Mouse (Mus musculus) heart, postnatal 25 days (tissue): ENCODE results near the gene Plet1. TPM values are rescaled to one million over a fixed set of nuclear protein-coding genes. Genes with fewer than 3 reads are reported as not detected.

Source experiments
- DNase-seq: peaks from one replicate; pipeline ENCODE4 v3.0.0; 2022; ENCODE audit warnings: low spot score
- intact Hi-C: fragments of 180-260 bp; cut with DNase I; formaldehyde crosslinking; loops from one replicate; pipeline ENCODE4 v1.15.1; 2025
- total RNA-seq, 2 experiments: library from RNA; stranded (reverse); gene quantifications; 2 replicates each; pipeline ENCODE4 v1.2.3; 2021

Gene Plet1
- total RNA-seq, 2 experiments from 2014 or later: 1.6 to 2.2 TPM

DNA sequence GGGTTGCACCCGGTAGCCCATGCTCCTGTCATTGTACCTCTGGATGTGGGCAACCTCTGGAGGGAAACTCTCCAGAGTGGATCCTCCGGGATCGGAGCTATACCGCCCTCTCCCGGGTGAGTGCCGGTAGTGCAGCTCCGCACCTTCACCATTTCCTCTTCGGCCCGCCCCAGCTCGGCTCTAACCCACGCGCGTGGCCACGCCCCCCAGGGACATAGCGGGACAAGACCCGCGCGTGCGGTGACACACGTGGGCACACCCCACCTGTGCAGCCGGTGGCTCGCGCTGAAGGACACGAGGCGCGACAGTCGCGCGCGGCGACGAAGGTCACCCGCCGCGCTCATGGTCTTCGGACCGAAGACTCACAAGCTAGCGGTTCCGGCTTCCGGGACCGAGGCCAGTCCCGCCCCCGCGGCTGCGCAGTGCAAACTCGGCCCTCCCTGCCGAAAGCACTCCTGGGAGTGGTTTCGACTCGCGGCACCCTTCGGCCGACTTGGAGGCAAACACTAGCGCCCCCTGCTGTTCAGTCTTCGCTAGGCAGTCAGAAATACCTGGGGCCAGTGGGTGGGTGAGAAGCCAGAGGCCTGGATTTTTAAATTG lies 34.1 kb downstream of the Plet1 start, which contains the start of gene Pts:
Pts (minus strand) TSS at position 432 of the 600 bp plus-strand sequence.
- DNase-seq: peak; percentile 93
- intact Hi-C loops: loop anchor here (1.0 to 5.0 kb wide), 4 partner anchors 65 to 1031 kb away; no protein-coding TSS in a partner anchor

DNA sequence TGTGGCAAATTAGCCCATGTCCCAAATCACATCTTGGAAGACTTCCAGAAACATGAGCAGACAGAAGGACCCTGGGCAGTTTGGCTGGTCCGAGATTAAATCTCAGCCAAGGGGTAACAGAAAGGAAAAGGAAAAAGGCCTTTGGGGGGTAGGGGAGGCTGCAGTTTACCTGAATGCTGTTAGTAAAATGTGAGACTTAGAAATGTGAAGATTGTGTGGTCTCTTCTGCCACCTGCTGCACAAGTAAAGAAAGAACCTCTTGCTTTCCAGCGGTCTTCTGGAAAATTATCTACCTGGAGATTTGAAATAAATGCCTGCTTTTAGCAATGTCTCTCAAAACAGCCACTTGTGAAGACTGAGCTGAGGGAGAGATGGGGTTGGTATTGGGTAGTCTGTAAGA lies 36.6 kb downstream of the Plet1 start:
- intact Hi-C loops: loop anchor here (10.0 kb wide), 1 partner anchor 196 kb away; no protein-coding TSS in a partner anchor

DNA sequence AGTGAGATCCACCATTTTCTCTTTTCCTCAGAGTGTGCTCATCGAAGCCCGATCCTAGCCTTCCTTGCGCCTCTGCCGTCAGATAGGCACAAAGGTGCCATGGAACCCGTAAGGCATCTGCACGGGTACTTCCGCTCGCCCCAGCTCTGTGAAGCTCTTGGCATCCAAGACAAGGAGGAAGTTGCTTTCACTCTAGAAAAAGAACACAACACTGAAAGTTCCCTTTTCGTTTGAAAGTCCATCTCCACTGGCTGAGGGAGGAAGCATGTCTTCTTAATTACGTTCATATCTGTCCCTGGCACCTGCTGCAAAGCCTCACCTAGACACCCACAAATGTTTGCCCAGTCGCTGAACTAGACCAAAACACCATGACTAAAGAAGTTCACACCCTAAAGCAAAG lies 39.0 kb downstream of the Plet1 start:
- no peak for DNase-seq
- intact Hi-C loops: loop anchor here (10.0 kb wide), 1 partner anchor 199 kb away; no protein-coding TSS in a partner anchor

More for the DNA sequence above, 36.6 kb downstream of the Plet1 start:
- no peak for DNase-seq

DNA sequence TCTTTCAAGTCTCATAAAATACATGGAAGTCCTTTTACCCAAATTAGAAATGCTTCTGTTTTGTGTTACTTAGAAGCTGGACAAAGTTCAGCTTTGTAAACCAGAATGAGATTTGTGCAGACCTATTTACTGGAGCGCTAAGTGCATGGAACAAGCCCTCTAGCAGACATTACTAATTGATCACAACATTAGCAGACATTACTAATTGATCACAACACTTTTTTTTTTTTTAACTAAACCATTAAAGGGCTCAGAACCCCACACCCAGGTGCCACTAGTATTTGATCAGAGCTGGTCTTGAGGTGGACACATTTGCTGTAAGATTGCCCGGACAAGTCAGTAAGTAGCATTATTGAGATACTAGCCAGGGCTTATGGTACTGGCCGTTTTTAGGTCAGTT lies 39.5 kb downstream of the Plet1 start:
- DNase-seq: no peak
- intact Hi-C loops: loop anchor here (10.0 kb wide), 1 partner anchor 199 kb away; no protein-coding TSS in a partner anchor

DNA sequence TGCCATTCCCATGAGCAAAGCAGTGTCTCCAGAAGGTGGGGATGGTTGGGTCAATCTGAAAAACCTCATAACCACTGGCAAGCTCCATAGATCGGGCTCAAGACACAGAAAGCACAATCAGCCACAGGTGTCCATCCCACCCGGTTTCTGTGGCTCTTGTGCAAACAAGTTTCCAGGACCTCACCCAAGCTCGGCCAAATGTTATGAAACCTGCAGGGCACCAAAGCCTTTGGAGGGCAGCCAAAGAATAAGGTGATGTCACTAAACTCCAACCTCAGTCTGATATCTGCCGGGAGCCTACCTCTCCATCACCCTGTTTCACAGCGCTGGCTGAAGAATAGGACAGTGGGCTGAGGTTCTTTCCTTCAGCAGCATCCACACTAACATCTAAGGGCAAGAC lies 41.6 kb downstream of the Plet1 start:
- intact Hi-C loops: loop anchor here (10.0 kb wide), 1 partner anchor 201 kb away; no protein-coding TSS in a partner anchor
- no peak for DNase-seq

DNA sequence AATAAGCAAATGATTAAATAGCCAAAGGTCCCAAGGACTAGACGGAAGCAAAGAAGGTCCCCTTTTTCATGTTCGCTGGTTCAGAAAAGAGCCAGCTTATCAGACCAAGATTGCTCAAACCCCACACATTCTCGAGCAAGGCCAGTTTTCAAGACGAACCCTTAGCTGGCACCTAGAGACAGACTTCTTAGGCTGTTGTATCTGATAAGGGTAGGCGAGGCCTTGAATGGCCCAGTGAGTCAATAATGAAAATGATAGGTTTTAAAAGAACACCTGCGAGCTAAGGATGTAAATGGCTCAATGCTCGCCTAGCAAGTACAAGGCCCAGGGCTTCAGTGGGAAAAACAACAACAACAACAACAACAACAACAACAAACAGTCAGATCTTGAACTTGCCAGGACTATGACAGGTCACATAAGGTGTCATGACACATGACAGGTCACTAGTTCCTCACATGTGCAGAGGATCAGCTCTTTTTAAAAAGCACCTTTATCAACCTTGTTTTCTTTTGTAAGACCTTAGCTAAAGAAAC lies 42.3 kb downstream of the Plet1 start:
- DNase-seq: no peak
- intact Hi-C loops: loop anchor here (10.0 kb wide), 1 partner anchor 202 kb away; no protein-coding TSS in a partner anchor

DNA sequence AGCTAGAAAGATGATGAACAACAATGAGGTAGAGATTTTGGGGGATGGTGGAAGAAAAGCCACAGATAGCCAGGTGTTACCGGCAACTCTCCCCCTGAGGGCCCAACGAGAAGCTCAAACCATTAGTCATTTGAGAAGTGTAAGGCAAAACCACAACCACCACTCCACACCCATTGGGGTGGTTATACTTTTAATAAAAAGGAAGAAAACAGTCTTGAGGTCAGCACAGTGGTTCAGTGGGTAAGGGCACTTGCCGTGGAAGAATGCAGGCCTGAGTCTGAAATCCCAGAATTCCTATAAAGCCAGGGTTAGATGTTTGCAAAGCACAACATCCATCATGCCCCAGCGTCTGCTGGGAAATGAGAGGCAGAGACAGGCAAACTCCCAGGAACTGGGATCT lies 43.0 kb downstream of the Plet1 start:
- DNase-seq: no peak
- intact Hi-C loops: loop anchor here (10.0 kb wide), 1 partner anchor 202 kb away; no protein-coding TSS in a partner anchor

DNA sequence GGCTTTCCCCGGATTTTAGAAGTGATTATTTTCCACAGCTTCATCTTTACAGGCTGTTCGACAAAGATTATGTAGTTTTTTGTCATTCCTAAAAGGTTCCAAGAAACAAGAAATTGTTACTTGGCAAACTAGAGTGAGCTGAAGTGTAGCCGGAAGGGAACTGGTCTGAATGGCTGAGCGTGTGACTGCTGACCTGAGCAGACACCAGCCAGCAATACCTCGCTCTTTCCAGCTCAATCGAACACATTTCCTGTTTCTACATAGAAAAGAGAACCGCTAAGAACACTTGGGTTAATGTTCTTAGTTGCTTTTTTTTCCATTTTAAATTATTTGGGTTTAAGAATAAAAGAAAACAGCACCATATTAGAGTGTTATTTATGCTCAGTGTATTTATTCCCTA lies 45.8 kb downstream of the Plet1 start:
- no peak for DNase-seq
- intact Hi-C loops: no loop called here

DNA sequence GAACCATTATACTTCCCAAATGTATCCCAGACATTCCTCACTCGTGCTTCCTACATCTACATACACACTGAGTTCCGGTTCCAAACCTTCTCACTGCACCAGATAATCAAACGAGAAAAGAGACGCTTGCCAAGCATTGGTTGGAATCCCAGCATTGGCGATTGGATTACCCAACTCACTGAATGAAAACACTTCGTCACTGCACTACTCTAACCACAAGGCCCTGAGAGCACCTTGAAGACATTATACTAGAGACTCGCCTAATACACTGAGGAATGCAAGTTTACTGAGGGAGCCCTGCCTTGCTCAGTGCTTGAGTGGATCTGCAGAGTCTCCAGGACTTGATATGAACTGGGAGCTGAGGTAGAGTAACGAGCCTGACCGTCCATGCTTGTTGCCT lies 48.1 kb downstream of the Plet1 start:
- intact Hi-C loops: no loop called here
- DNase-seq: no peak

DNA sequence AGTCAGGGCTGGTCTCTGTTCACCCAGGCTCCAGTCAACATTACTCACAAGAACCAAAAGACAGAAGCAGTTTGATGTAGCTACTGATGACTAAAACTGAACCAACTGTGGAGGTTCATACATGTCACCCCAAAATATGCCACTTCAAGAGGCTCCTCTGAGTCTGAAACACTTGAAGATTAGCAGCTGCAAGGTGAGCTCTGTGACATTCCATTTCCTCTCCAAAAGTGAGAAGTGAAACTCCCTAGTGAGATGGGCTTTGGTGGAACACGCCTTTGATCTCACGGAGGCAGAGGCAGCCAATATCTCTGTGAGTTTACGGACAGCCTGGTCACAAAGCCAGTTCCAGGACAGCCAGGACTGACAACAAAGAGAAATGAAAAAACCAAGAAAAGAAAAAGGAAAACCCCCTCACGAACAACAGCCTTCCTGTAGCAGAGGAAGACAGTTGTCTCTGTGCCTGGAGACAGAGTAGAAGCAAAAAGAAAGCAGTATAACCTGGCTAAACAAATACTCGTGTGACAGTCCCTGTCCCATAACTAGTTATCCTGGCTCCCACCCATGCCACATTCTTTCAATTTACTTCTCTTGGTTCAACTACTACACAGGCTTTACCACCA lies 53.6 kb downstream of the Plet1 start:
- intact Hi-C loops: no loop called here
- DNase-seq: no peak

DNA sequence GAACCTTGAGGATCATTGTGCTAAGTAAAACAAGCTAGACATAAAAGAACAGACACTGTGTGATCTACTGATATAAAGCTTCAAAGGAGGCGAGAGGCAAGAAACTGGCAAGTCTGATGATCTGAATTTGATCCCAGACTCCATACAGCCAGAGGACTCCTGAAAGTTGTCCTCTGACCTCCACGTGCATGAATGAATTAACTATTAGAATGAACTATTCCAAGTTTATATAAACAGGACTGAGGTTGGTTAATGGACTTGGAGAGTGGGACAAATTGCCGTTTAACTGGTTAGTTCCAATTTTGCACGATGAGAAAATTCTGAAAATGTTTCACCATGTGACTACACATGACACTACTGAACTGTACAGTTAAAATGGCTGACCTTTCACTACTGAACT lies 54.6 kb downstream of the Plet1 start:
- intact Hi-C loops: no loop called here
- no peak for DNase-seq

DNA sequence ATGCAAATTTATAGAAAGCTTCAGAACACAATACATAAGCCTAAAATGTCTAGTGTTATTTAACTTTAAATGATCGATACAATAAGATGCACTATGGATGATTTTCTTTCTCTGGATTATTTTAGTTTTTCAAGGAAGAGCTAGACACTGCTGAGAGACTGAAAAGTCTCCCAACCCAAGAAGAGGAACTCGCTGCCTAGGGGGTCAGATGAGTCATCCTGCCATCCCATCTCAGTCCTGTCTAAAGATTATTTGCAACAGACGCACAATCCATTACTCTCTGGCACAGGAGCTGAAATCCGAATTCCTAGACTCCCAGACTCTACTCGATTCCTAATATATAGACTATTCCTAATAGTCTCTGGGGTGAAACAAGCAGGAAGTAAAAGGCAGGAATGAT lies 57.9 kb downstream of the Plet1 start:
- no peak for DNase-seq
- intact Hi-C loops: no loop called here

DNA sequence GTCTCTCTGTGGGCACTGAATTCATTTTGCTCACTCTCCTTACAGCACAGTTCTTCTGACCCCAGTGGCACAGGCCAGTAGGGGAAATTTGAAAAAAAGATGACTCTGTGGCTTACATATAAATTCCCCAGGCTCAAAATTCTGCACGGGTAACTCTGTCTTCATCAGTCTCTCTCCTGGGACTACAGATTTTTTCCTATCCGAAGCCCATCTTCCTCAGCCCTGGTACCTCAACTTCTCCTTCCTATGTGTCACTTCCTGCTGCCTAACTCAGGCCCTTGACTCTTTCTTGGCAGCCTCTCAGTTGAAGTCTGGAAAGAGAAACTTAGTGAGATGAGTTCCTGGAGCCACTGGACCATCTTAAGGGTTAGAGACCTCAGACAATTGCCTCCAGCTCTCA lies 59.2 kb downstream of the Plet1 start:
- intact Hi-C loops: no loop called here
- DNase-seq: no peak

DNA sequence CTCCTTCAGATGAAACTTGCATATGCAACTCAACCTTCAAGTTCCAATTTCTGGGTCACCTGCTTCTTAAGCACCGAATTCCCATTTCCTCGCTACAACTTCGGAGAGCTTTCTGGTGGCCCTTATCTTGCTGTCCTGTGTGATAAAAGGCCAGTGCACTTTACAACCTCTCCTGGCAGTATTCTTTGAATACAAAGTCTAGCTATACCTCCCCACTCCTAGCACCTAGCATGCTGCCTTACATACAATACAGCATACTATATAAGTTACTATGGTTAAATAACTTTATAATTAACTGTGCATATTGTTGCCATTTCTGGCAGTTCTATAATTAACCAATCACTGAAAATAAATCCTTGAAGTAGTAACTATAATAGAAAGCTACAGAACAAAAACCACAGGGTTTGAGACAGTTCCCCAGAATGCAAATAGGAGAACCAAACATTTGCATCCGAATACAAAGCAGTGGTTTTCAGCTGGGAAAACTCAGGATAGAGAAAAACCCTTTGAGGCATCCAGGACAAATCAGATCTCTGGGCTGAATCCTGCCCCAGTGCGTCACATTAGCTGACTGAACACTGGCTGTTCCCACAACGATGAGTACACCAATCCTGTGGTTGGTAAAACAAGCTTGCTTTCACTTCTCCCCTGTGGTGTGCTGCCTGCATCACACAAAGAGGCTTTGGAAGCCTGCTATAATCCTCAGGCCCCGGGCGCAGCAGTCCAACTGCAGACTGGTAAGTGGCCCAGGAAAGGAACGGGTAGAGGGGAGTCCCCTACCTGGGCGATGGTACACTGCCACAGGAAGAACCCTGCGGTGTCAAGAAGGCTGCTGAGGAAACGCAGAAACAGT lies 60.1 kb downstream of the Plet1 start, which contains the start of gene Il18:
Il18 (plus strand) TSS at position 587 of the 853 bp plus-strand sequence.
- intact Hi-C loops: no loop called here
- DNase-seq: peak; percentile 8

DNA sequence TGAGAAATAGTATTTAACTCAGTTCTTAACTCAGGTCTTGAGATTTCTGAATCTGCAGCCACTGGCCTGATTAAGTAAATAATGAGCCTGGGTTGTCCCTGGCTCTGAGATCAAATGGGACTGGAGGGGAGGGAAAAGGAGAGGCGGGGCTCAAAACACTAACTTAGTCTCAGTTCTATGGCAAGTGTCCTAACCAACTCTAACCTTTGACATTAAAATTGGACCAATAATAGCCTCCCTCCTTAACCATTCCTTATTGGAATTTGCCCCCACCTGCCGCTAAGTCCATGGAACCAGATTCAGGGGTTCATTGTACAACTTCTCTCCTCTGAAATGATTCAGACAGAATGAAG lies 60.7 kb downstream of the Plet1 start, which contains the start of gene Bco2:
Bco2 (minus strand) TSS at position 88 of the 353 bp plus-strand sequence.
- intact Hi-C loops: no loop called here
- no peak for DNase-seq

Other genes with a start within 250 kb of the Plet1 start
- gene Rpl10-ps3, start 149.6 kb upstream of the Plet1 start, total RNA-seq: 100 to 1,000 TPM; 353 to 446 TPM
- 10 to 100 TPM; 29.0 to 29.5 TPM for gene Pts, start 34.2 kb downstream of the Plet1 start, total RNA-seq
- 1 to 10 TPM; 1.3 to 1.4 TPM for gene Il18, start 60.3 kb downstream of the Plet1 start, total RNA-seq
- under 1 TPM; 0.31 to 0.36 TPM for gene Bco2, start 60.7 kb downstream of the Plet1 start, total RNA-seq
- gene Tex12, start 66.8 kb downstream of the Plet1 start, total RNA-seq: not detected
- 100 to 1,000 TPM; 709 to 741 TPM for gene Sdhd, start 109.3 kb downstream of the Plet1 start, total RNA-seq
- 100 to 1,000 TPM; 271 to 273 TPM for gene Timm8b, start 109.4 kb downstream of the Plet1 start, total RNA-seq
- under 1 TPM; 0.39 to 0.52 TPM for gene Pih1d2, start 122.8 kb downstream of the Plet1 start, total RNA-seq
- 10 to 100 TPM; 13.8 to 14.7 TPM for gene Nkapd1, start 122.9 kb downstream of the Plet1 start, total RNA-seq
- 100 to 1,000 TPM; 436 to 450 TPM for gene Dlat, start 165.3 kb downstream of the Plet1 start, total RNA-seq
- gene Dixdc1, start 245.0 kb downstream of the Plet1 start, total RNA-seq: 1 to 10 TPM; 2.5 to 5.3 TPM